Mouse (Mus musculus) CH12.LX (cell line): ENCODE results near the gene Rimkla.

Source experiments
- CTCF ChIP-seq, 2 experiments: IDR thresholded peaks in 1 of 2; conservative IDR thresholded peaks in 1 of 2; 2 replicates each; pipeline ENCODE4 v1.5.1; 2011 to 2012; ENCODE audit warnings: low read depth in 2 of 2, low read length in 2 of 2, improper control_type of control experiment in 1 of 2, inconsistent platforms in 1 of 2, mild to moderate bottlenecking in 1 of 2, moderate library complexity in 1 of 2
- MAZ ChIP-seq: IDR thresholded peaks from 2 replicates; pipeline ENCODE4 v1.6.1; 2012; ENCODE audit warnings: low read depth, mild to moderate bottlenecking, inconsistent platforms, low read length, improper control_type of control experiment, moderate library complexity
- MEF2A ChIP-seq: IDR thresholded peaks from 2 replicates; pipeline ENCODE4 v1.6.1; 2014; ENCODE audit warnings: low read depth, mild to moderate bottlenecking, inconsistent platforms, low read length, improper control_type of control experiment, borderline replicate concordance
- POLR2A ChIP-seq: IDR thresholded peaks from 2 replicates; pipeline ENCODE4 v1.6.1; 2011; ENCODE audit warnings: low read depth, mild to moderate bottlenecking, improper control_type of control experiment, low read length
- ZC3H11A ChIP-seq: IDR thresholded peaks from 2 replicates; pipeline ENCODE4 v1.6.1; 2012; ENCODE audit warnings: low read depth, mild to moderate bottlenecking, inconsistent platforms, low read length, improper control_type of control experiment

GRCm38 (mm10) chr4:119539836-119540532 is 47.6 kb upstream of the Rimkla start:
- TF ChIP-seq MEF2A (0 out of 2 replicates have a peak, but pooled peaks have one; percentile 17), MAZ (no peak), CTCF (conservative IDR thresholded peaks at IDR 0.05 in 1 of 2, IDR thresholded peaks at IDR 0.05 in 1 of 2; ENCODE audit: low read depth in 2 of 2, low read length in 2 of 2) (no peak), POLR2A (no peak), ZC3H11A (no peak)
